Mouse (Mus musculus): ENCODE measurements around the gene Gba2. TPM values are rescaled to one million over a fixed set of nuclear protein-coding genes. Genes with fewer than 3 reads are reported as not detected.

Gene Gba2
- polyA plus RNA-seq, 1 experiment from 2014 or later: 16.7 TPM

DNA sequence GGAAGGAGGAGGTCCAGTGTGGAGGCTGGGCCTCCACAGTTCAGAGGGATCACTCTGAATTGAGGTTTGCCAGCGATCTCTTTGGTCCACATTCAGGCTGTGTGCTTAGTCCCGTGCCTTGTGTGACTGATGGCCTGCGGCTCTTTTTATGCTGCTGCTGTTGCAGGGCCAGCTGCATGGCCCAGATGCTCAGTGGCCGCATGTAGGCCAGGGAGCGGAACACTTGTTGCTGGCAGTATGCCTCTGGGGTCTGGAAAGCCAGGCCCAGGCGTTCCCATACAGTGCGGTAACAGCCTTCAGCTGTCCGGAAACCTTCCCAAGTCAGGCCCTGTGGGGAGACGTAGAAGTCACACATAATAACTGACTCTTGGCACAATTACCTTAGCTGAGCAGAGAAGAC lies 11.5 kb downstream of the Gba2 start:
- no peak overlapping the region for H3K4me3 ChIP-seq (ENCODE audit: control insufficient read depth in 1 of 2, insufficient read depth in 1 of 2, low read depth in 1 of 2, low read length in 2 of 2)
- no peaks in the 10 kb centered on the region for H3K27me3 ChIP-seq (ENCODE audit: control insufficient read depth, insufficient read depth, low read length)
- H3K4me2 ChIP-seq (ENCODE audit: low read length): no peak overlapping the region
- H3K27ac ChIP-seq (replicated peaks in 1 of 2; ENCODE audit: control insufficient read depth in 1 of 2, insufficient read depth in 1 of 2, low read depth in 2 of 2, low read length in 2 of 2): no peak overlapping the region
- peaks cover 84% of the 10 kb centered on the region for H3K36me3 ChIP-seq (ENCODE audit: control insufficient read depth, insufficient read depth, low read length)
- 86% methylated on average over 9 of the region's 9 CpGs for WGBS
- H3K9ac ChIP-seq (ENCODE audit: low read length): no peak overlapping the region
- H3K4me1 ChIP-seq (ENCODE audit: control insufficient read depth in 2 of 2, insufficient read depth in 2 of 2, low read length in 2 of 2): peaks cover 8 to 13% of the 10 kb centered on the region in 2 experiments
- H3K9me3 ChIP-seq (ENCODE audit: control insufficient read depth, low read length): no peaks in the 10 kb centered on the region
- no peak for ATAC-seq (ENCODE audit: insufficient number of reproducible peaks, insufficient read depth, low FRiP score, low read depth)

DNA sequence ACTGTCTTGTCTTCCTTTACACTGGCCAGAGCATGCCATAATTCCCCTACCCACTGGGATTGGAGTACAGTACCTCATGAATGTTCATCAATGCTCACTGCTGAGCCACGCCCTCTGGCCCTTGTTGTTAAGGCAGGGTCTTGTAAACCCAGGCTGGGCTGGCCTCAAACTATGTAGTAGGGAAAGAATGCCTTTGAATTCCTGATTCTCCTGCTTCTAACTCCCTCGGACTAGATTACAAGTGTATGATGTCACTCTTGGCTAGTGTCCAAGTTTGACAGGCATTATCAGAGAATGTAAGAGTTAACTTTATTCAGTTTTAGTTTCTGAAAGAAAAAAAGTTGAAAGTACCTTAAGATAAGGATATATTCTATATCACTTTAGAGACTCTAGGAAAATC lies 14.4 kb downstream of the Gba2 start:
- H3K36me3 ChIP-seq (ENCODE audit: control insufficient read depth, insufficient read depth, low read length): peaks cover 59% of the 10 kb centered on the region
- no peak overlapping the region for H3K9ac ChIP-seq (ENCODE audit: low read length)
- no peak overlapping the region for H3K4me3 ChIP-seq (ENCODE audit: control insufficient read depth in 1 of 2, insufficient read depth in 1 of 2, low read depth in 1 of 2, low read length in 2 of 2)
- peaks cover 21 to 34% of the 10 kb centered on the region in 2 experiments for H3K4me1 ChIP-seq (ENCODE audit: control insufficient read depth in 2 of 2, insufficient read depth in 2 of 2, low read length in 2 of 2)
- WGBS: 15% methylated on average over 2 of the region's 2 CpGs
- H3K4me2 ChIP-seq (ENCODE audit: low read length): peak overlapping the region; percentile 88; the same call in 1 of the 2 replicates
- H3K27ac ChIP-seq (replicated peaks in 1 of 2; ENCODE audit: control insufficient read depth in 1 of 2, insufficient read depth in 1 of 2, low read depth in 2 of 2, low read length in 2 of 2): 0 out of 4 replicates have a peak overlapping the region, but pooled peaks have one; percentile 2 to 19
- no peaks in the 10 kb centered on the region for H3K27me3 ChIP-seq (ENCODE audit: control insufficient read depth, insufficient read depth, low read length)
- H3K9me3 ChIP-seq (ENCODE audit: control insufficient read depth, low read length): no peaks in the 10 kb centered on the region
- ATAC-seq (ENCODE audit: insufficient number of reproducible peaks, insufficient read depth, low FRiP score, low read depth): no peak

DNA sequence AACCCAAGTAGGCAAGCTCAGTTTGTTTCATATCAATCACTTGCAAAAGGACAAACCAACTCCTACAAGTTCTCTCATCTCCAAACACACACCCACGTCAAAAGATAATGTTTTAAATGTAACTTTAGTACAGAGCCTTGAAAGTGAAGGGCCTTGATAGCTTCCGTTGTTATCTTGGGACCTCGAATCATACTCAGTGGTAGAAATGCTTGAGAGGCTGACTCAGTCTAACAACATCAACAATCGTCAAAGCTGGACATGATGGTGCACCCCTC lies 15.1 kb downstream of the Gba2 start:
- peak overlapping the region; percentile 100; a peak in 3 of 4 replicates for H3K27ac ChIP-seq (replicated peaks in 1 of 2; ENCODE audit: control insufficient read depth in 1 of 2, insufficient read depth in 1 of 2, low read depth in 2 of 2, low read length in 2 of 2)
- no peak for ATAC-seq (ENCODE audit: insufficient number of reproducible peaks, insufficient read depth, low FRiP score, low read depth)
- H3K9me3 ChIP-seq (ENCODE audit: control insufficient read depth, low read length): no peaks in the 10 kb centered on the region

DNA sequence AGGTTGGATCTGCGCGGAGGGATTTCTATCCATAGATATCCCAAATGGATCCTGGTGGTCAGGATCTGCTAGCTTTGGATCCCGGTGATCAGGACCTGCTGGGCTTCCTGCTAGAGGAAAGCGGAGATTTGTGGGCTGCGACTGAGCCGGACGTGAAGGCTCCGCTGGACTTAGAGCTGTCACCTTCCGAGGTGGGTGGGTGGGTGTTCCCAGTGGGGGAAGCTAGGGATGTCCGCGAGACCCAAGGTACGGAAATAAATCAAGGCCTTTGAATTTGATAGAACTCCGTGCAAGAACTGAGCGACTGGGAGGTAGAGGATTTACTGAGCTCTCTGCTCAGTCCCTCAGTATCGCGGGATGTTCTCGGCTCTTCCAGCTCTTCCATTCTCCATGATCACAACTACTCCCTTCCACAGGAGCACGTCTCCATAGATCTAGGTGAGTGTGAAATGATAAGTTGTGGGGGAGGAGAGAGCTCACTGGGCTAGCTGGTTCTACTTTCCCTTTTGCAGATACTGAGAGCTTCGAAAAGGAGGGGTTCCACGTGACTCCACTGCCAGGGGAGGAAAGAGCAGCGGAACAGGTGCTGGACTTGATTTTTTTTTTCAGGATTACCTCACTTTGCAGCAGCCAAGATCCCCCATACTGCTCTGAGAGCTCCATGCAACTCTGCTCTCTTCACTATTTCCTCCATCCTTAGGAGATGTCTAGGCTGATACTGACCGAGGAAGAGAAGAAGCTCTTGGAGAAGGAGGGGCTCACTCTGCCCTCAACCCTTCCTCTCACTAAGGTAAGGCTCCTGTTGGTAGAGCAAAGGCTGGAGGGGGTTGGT lies 15.7 kb downstream of the Gba2 start:
- Histone ChIP-seq H3K9ac (ENCODE audit: low read length) (peak overlapping the region; percentile 99), H3K36me3 (ENCODE audit: control insufficient read depth, insufficient read depth, low read length) (peaks cover 48% of the 10 kb centered on the region), H3K4me1 (ENCODE audit: control insufficient read depth in 2 of 2, insufficient read depth in 2 of 2, low read length in 2 of 2) (peaks cover 30 to 46% of the 10 kb centered on the region in 2 experiments), H3K4me3 (ENCODE audit: control insufficient read depth in 1 of 2, insufficient read depth in 1 of 2, low read depth in 1 of 2, low read length in 2 of 2) (peak overlapping the region; percentile 93 to 99), H3K27ac (replicated peaks in 1 of 2; ENCODE audit: control insufficient read depth in 1 of 2, insufficient read depth in 1 of 2, low read depth in 2 of 2, low read length in 2 of 2) (peak overlapping the region; percentile 100), H3K9me3 (ENCODE audit: control insufficient read depth, low read length) (no peaks in the 10 kb centered on the region), H3K27me3 (ENCODE audit: control insufficient read depth, insufficient read depth, low read length) (no peaks in the 10 kb centered on the region), H3K4me2 (ENCODE audit: low read length) (peak overlapping the region; percentile 88)
- WGBS: 2% methylated on average over 22 of the region's 22 CpGs
- ATAC-seq (ENCODE audit: insufficient number of reproducible peaks, insufficient read depth, low FRiP score, low read depth): no peak

More for the DNA sequence above, 15.1 kb downstream of the Gba2 start:
- Histone ChIP-seq H3K4me2 (ENCODE audit: low read length) (peak overlapping the region; percentile 88), H3K27me3 (ENCODE audit: control insufficient read depth, insufficient read depth, low read length) (no peaks in the 10 kb centered on the region), H3K4me1 (ENCODE audit: control insufficient read depth in 2 of 2, insufficient read depth in 2 of 2, low read length in 2 of 2) (peaks cover 26 to 41% of the 10 kb centered on the region in 2 experiments), H3K9ac (ENCODE audit: low read length) (peak overlapping the region; percentile 99), H3K4me3 (ENCODE audit: control insufficient read depth in 1 of 2, insufficient read depth in 1 of 2, low read depth in 1 of 2, low read length in 2 of 2) (peak overlapping the region; percentile 93 to 99), H3K36me3 (ENCODE audit: control insufficient read depth, insufficient read depth, low read length) (peaks cover 53% of the 10 kb centered on the region)
- WGBS: 42% methylated on average over 4 of the region's 4 CpGs

DNA sequence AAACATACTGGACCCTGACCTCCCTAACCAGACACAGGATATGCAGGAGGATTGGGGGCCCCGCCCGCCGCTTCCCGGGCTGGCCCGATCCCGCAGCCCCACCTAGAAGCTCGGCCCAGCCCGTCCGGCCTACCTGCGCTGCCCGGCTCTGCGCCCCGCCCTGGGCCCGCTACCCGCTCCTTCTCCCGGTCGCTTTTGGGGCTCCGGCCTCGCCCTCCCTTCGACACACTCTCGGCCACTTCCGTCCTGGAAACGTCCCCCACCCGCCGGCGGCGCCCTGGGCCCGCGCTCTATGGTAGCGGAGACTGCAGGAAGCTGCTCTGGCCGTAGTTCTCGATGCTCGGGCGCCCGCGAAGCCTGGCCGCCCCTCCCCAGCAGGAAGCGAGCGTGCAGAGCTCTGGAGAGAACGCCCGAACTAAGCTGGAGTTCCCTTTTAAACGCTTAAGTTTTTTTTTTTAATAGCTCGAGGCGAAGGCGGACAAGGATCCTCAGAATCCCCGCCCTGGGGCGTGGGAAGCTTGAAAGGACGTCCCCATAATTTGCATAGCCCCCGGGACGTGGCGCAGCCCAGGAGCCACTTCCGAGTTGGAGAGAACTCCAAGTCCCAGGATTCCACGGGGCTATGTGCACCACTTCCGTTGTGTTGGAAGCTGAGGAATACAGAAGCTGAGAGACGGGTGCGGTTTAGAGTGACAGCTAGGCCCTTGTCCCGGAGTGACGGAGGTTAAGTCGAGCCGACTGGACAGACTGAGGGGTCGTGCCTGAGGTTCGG lies 16.5 kb downstream of the Gba2 start, which contains the start of the genes Creb3 and Tln1:
Gene Creb3 (plus strand): TSS at position 336 of the 772 bp plus-strand sequence.
Gene Tln1 (minus strand): TSS at position 695 of the 772 bp plus-strand sequence.
- peak within 1 kb of the TSS; percentile 88 for H3K4me2 ChIP-seq (ENCODE audit: low read length)
- WGBS: 0% methylated on average over 62 of the region's 62 CpGs
- H3K27ac ChIP-seq (replicated peaks in 1 of 2; ENCODE audit: control insufficient read depth in 1 of 2, insufficient read depth in 1 of 2, low read depth in 2 of 2, low read length in 2 of 2): peak within 1 kb of the TSS; percentile 100
- no peaks in the 10 kb centered on the region for H3K27me3 ChIP-seq (ENCODE audit: control insufficient read depth, insufficient read depth, low read length)
- H3K9me3 ChIP-seq (ENCODE audit: control insufficient read depth, low read length): no peaks in the 10 kb centered on the region
- peak; percentile 85 for ATAC-seq (ENCODE audit: insufficient number of reproducible peaks, insufficient read depth, low FRiP score, low read depth)
- H3K36me3 ChIP-seq (ENCODE audit: control insufficient read depth, insufficient read depth, low read length): peaks cover 42% of the 10 kb centered on the region
- peaks cover 38 to 54% of the 10 kb centered on the region in 2 experiments for H3K4me1 ChIP-seq (ENCODE audit: control insufficient read depth in 2 of 2, insufficient read depth in 2 of 2, low read length in 2 of 2)
- H3K4me3 ChIP-seq (ENCODE audit: control insufficient read depth in 1 of 2, insufficient read depth in 1 of 2, low read depth in 1 of 2, low read length in 2 of 2): peak within 1 kb of the TSS; percentile 93 to 99
- peak within 1 kb of the TSS; percentile 99 for H3K9ac ChIP-seq (ENCODE audit: low read length)

DNA sequence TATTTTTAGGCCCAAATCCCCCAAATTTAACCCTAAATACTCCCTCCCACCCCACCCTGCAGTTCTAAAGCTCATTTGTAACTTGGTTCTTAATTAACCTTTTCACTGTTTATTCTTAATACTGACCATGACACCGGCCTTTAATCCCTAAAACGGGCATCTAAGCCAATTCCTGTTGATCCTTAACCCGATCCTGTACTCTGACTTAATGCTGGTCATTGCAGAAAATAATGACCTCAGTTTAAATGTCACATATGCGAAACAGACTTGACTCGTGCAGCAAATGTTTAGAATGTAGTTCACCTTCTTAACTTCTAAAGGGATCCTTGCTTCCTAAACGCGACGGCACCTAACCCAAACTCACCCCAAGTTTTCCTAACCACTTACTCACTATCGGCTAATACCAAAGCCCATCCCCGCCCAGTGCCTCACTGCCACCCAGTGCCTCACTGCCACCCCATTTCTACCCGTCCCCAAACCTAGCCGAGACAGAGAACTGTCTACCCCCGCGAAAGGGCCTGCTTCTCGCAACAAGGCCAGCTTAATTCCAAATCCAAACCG lies 17.2 kb downstream of the Gba2 start:
- H3K4me1 ChIP-seq (ENCODE audit: control insufficient read depth in 2 of 2, insufficient read depth in 2 of 2, low read length in 2 of 2): peaks cover 39 to 58% of the 10 kb centered on the region in 2 experiments
- WGBS: 1% methylated on average over 16 of the region's 16 CpGs
- H3K27ac ChIP-seq (replicated peaks in 1 of 2; ENCODE audit: control insufficient read depth in 1 of 2, insufficient read depth in 1 of 2, low read depth in 2 of 2, low read length in 2 of 2): peak overlapping the region; percentile 100
- peak overlapping the region; percentile 88 for H3K4me2 ChIP-seq (ENCODE audit: low read length)
- peak overlapping the region; percentile 93 to 99 for H3K4me3 ChIP-seq (ENCODE audit: control insufficient read depth in 1 of 2, insufficient read depth in 1 of 2, low read depth in 1 of 2, low read length in 2 of 2)
- H3K9me3 ChIP-seq (ENCODE audit: control insufficient read depth, low read length): no peaks in the 10 kb centered on the region
- H3K9ac ChIP-seq (ENCODE audit: low read length): peak overlapping the region; percentile 99
- peaks cover 42% of the 10 kb centered on the region for H3K36me3 ChIP-seq (ENCODE audit: control insufficient read depth, insufficient read depth, low read length)
- no peak for ATAC-seq (ENCODE audit: insufficient number of reproducible peaks, insufficient read depth, low FRiP score, low read depth)
- no peaks in the 10 kb centered on the region for H3K27me3 ChIP-seq (ENCODE audit: control insufficient read depth, insufficient read depth, low read length)

DNA sequence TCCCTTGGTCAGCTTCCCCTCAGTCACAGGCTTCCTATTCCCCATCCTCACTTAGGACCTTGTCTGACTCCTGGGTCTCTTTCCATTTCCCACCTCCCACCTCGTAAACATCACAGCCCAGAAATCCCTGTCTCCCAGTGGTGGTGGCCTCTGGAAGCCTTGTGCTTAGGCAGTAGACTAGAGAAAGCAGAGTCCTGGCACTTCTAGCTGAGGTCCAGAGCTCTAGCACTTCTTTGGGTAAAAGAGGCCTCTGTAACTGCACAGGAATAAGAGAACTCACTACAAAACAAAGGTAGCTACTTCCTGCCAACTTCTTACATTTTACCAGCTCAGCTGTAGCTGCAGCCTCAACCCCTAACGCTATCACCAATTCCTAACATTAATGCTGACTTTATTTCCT lies 17.7 kb downstream of the Gba2 start:
- 13% methylated on average over 2 of the region's 2 CpGs for WGBS
- no peak for ATAC-seq (ENCODE audit: insufficient number of reproducible peaks, insufficient read depth, low FRiP score, low read depth)
- H3K4me1 ChIP-seq (ENCODE audit: control insufficient read depth in 2 of 2, insufficient read depth in 2 of 2, low read length in 2 of 2): peaks cover 39 to 58% of the 10 kb centered on the region in 2 experiments

More for the DNA sequence above, 17.7 kb downstream of the Gba2 start:
- H3K27me3 ChIP-seq (ENCODE audit: control insufficient read depth, insufficient read depth, low read length): no peaks in the 10 kb centered on the region
- peak overlapping the region; percentile 88 for H3K4me2 ChIP-seq (ENCODE audit: low read length)
- peak overlapping the region; percentile 52 to 93 for H3K4me3 ChIP-seq (ENCODE audit: control insufficient read depth in 1 of 2, insufficient read depth in 1 of 2, low read depth in 1 of 2, low read length in 2 of 2)
- H3K9me3 ChIP-seq (ENCODE audit: control insufficient read depth, low read length): no peaks in the 10 kb centered on the region
- peak overlapping the region; percentile 99 for H3K9ac ChIP-seq (ENCODE audit: low read length)
- H3K27ac ChIP-seq (replicated peaks in 1 of 2; ENCODE audit: control insufficient read depth in 1 of 2, insufficient read depth in 1 of 2, low read depth in 2 of 2, low read length in 2 of 2): peak overlapping the region; percentile 79 to 100
- H3K36me3 ChIP-seq (ENCODE audit: control insufficient read depth, insufficient read depth, low read length): peaks cover 42% of the 10 kb centered on the region

Data from heart, embryonic 14.5 days (tissue).